Mouse (Mus musculus): ENCODE results near the gene Elp6. TPM values are rescaled to one million over a fixed set of nuclear protein-coding genes. Genes with fewer than 3 reads are reported as not detected.

The Elp6 gene
- polyA plus RNA-seq, 1 experiment from 2014 or later = 40.9 TPM

GRCm38 (mm10) chr9:110284075-110284697 is 20.8 kb upstream of the Elp6 start:
- no peak for ATAC-seq (ENCODE audit: insufficient number of reproducible peaks, insufficient read depth, low FRiP score, low TSS enrichment, low read depth)
- no peaks in the 10 kb centered on the region for H3K9me3 ChIP-seq
- no peak overlapping the region for H3K4me3 ChIP-seq (replicated peaks)
- no peak overlapping the region for H3K9ac ChIP-seq (replicated peaks)
- WGBS = 91% methylated on average over 10 of the region's 10 CpGs
- no peaks in the 10 kb centered on the region for H3K4me1 ChIP-seq (replicated peaks)
- H3K27ac ChIP-seq = no peak overlapping the region
- no peaks in the 10 kb centered on the region for H3K27me3 ChIP-seq
- no peak overlapping the region for H3K4me2 ChIP-seq
- no peaks in the 10 kb centered on the region for H3K36me3 ChIP-seq

- Histone ChIP-seq H3K9ac (replicated peaks) (no peak overlapping the region), H3K4me2 (no peak overlapping the region), H3K36me3 (no peaks in the 10 kb centered on the region), H3K27me3 (no peaks in the 10 kb centered on the region), H3K4me1 (replicated peaks) (no peaks in the 10 kb centered on the region), H3K9me3 (no peaks in the 10 kb centered on the region), H3K4me3 (replicated peaks) (no peak overlapping the region), H3K27ac (no peak overlapping the region)
- 72% methylated on average over 7 of the region's 7 CpGs for WGBS
- no peak for ATAC-seq (ENCODE audit: insufficient number of reproducible peaks, insufficient read depth, low FRiP score, low TSS enrichment, low read depth)
These were observed 17.6 kb upstream of the Elp6 start for GRCm38 (mm10) chr9:110287321-110287924.

- H3K9me3 ChIP-seq = no peaks in the 10 kb centered on the region
- WGBS = 72% methylated on average over 12 of the region's 12 CpGs
- no peak overlapping the region for H3K4me2 ChIP-seq
- H3K4me1 ChIP-seq (replicated peaks) = no peaks in the 10 kb centered on the region
- H3K9ac ChIP-seq (replicated peaks) = no peak overlapping the region
- no peak for ATAC-seq (ENCODE audit: insufficient number of reproducible peaks, insufficient read depth, low FRiP score, low TSS enrichment, low read depth)
- H3K36me3 ChIP-seq = no peaks in the 10 kb centered on the region
- no peak overlapping the region for H3K4me3 ChIP-seq (replicated peaks)
- H3K27me3 ChIP-seq = no peaks in the 10 kb centered on the region
- no peak overlapping the region for H3K27ac ChIP-seq
These were observed 11.7 kb upstream of the Elp6 start for GRCm38 (mm10) chr9:110293254-110293718.

GRCm38 (mm10) chr9:110293873-110294415 is 11.0 kb upstream of the Elp6 start:
- Histone ChIP-seq H3K36me3 (no peaks in the 10 kb centered on the region), H3K27ac (no peak overlapping the region), H3K4me3 (replicated peaks) (no peak overlapping the region), H3K4me2 (no peak overlapping the region), H3K4me1 (replicated peaks) (no peaks in the 10 kb centered on the region), H3K9me3 (no peaks in the 10 kb centered on the region), H3K27me3 (no peaks in the 10 kb centered on the region), H3K9ac (replicated peaks) (no peak overlapping the region)
- 84% methylated on average over 13 of the region's 13 CpGs for WGBS
- no peak for ATAC-seq (ENCODE audit: insufficient number of reproducible peaks, insufficient read depth, low FRiP score, low TSS enrichment, low read depth)

- ATAC-seq (ENCODE audit: insufficient number of reproducible peaks, insufficient read depth, low FRiP score, low TSS enrichment, low read depth) = no peak
- no peaks in the 10 kb centered on the region for H3K9me3 ChIP-seq
- no peaks in the 10 kb centered on the region for H3K36me3 ChIP-seq
- no peak overlapping the region for H3K9ac ChIP-seq (replicated peaks)
- H3K27ac ChIP-seq = no peak overlapping the region
- no peaks in the 10 kb centered on the region for H3K27me3 ChIP-seq
- 41% methylated on average over 3 of the region's 3 CpGs for WGBS
- no peak overlapping the region for H3K4me2 ChIP-seq
- H3K4me3 ChIP-seq (replicated peaks) = no peak overlapping the region
- H3K4me1 ChIP-seq (replicated peaks) = no peaks in the 10 kb centered on the region
These were observed 10.2 kb upstream of the Elp6 start for GRCm38 (mm10) chr9:110294786-110295185.

GRCm38 (mm10) chr9:110296867-110297627 is 7.9 kb upstream of the Elp6 start:
- H3K36me3 ChIP-seq = no peaks in the 10 kb centered on the region
- no peak overlapping the region for H3K4me2 ChIP-seq
- H3K9me3 ChIP-seq = 0 out of 2 replicates have a peak, but pooled peaks cover 4% of the 10 kb centered on the region
- no peak overlapping the region for H3K27ac ChIP-seq
- no peaks in the 10 kb centered on the region for H3K4me1 ChIP-seq (replicated peaks)
- WGBS = 5% methylated on average over 5 of the region's 5 CpGs
- H3K9ac ChIP-seq (replicated peaks) = no peak overlapping the region
- H3K27me3 ChIP-seq = no peaks in the 10 kb centered on the region
- peak; percentile 67 for ATAC-seq (ENCODE audit: insufficient number of reproducible peaks, insufficient read depth, low FRiP score, low TSS enrichment, low read depth)
- H3K4me3 ChIP-seq (replicated peaks) = no peak overlapping the region

GRCm38 (mm10) chr9:110304516-110304915 is 457 bp upstream of the Elp6 start:
- Histone ChIP-seq H3K27ac (peak overlapping the region; percentile 95), H3K9me3 (0 out of 2 replicates have a peak, but pooled peaks cover 7% of the 10 kb centered on the region), H3K4me3 (replicated peaks) (peak overlapping the region; percentile 50), H3K4me1 (replicated peaks) (peaks cover 7% of the 10 kb centered on the region), H3K27me3 (no peaks in the 10 kb centered on the region), H3K9ac (replicated peaks) (peak overlapping the region; percentile 72), H3K4me2 (peak overlapping the region; percentile 61), H3K36me3 (peaks cover 6% of the 10 kb centered on the region; the same call in 1 of the 2 replicates)
- WGBS = 5% methylated on average over 4 of the region's 4 CpGs
- no peak for ATAC-seq (ENCODE audit: insufficient number of reproducible peaks, insufficient read depth, low FRiP score, low TSS enrichment, low read depth)

- 93% methylated on average over 5 of the region's 5 CpGs for whole genome bisulfite sequencing
- no peak overlapping the region for H3K27ac ChIP-seq
- H3K9me3 ChIP-seq = 0 out of 2 replicates have a peak, but pooled peaks cover 7% of the 10 kb centered on the region
- no peaks in the 10 kb centered on the region for H3K27me3 ChIP-seq
- peak overlapping the region; percentile 61 for H3K4me2 ChIP-seq
- H3K4me1 ChIP-seq (replicated peaks) = peaks cover 7% of the 10 kb centered on the region
- H3K9ac ChIP-seq (replicated peaks) = no peak overlapping the region
- peaks cover 23% of the 10 kb centered on the region for H3K36me3 ChIP-seq
- no peak for ATAC-seq (ENCODE audit: insufficient number of reproducible peaks, insufficient read depth, low FRiP score, low TSS enrichment, low read depth)
- no peak overlapping the region; the same call in 1 of the 2 replicates for H3K4me3 ChIP-seq (replicated peaks)
These were observed 1.4 kb downstream of the Elp6 start for GRCm38 (mm10) chr9:110306371-110306770.

- Histone ChIP-seq H3K4me3 (replicated peaks) (no peak overlapping the region), H3K4me2 (no peak overlapping the region), H3K27ac (no peak overlapping the region), H3K9ac (replicated peaks) (no peak overlapping the region), H3K4me1 (replicated peaks) (no peaks in the 10 kb centered on the region), H3K9me3 (no peaks in the 10 kb centered on the region), H3K36me3 (peaks cover 90% of the 10 kb centered on the region), H3K27me3 (no peaks in the 10 kb centered on the region)
- 85% methylated on average over 3 of the region's 5 CpGs for WGBS
- no peak for ATAC-seq (ENCODE audit: insufficient number of reproducible peaks, insufficient read depth, low FRiP score, low TSS enrichment, low read depth)
These were observed 9.7 kb downstream of the Elp6 start for GRCm38 (mm10) chr9:110314706-110315105.

- Histone ChIP-seq H3K27me3 (no peaks in the 10 kb centered on the region), H3K9ac (replicated peaks) (no peak overlapping the region), H3K4me2 (no peak overlapping the region), H3K9me3 (no peaks in the 10 kb centered on the region), H3K27ac (no peak overlapping the region), H3K36me3 (peaks cover 90% of the 10 kb centered on the region), H3K4me1 (replicated peaks) (no peaks in the 10 kb centered on the region), H3K4me3 (replicated peaks) (no peak overlapping the region)
- 87% methylated on average over 6 of the region's 6 CpGs for WGBS
- no peak for ATAC-seq (ENCODE audit: insufficient number of reproducible peaks, insufficient read depth, low FRiP score, low TSS enrichment, low read depth)
These were observed 10.4 kb downstream of the Elp6 start for GRCm38 (mm10) chr9:110315410-110315809.

- Histone ChIP-seq H3K27me3 (no peaks in the 10 kb centered on the region), H3K4me1 (replicated peaks) (no peaks in the 10 kb centered on the region), H3K4me3 (replicated peaks) (no peak overlapping the region), H3K27ac (no peak overlapping the region), H3K9ac (replicated peaks) (no peak overlapping the region), H3K36me3 (peaks cover 90% of the 10 kb centered on the region), H3K9me3 (no peaks in the 10 kb centered on the region), H3K4me2 (no peak overlapping the region)
- 93% methylated on average over 8 of the region's 8 CpGs for WGBS
- ATAC-seq (ENCODE audit: insufficient number of reproducible peaks, insufficient read depth, low FRiP score, low TSS enrichment, low read depth) = no peak
These were observed 10.9 kb downstream of the Elp6 start for GRCm38 (mm10) chr9:110315904-110316303.

Data from limb, embryonic 12.5 days (tissue).